Mouse (Mus musculus): Measurements from ENCODE around the gene Camta1.

Camta1 gene

GRCm38 (mm10) chr4:151243445-151243844, 618.2 kb downstream of the Camta1 start:
- DNase-seq, result no peak

GRCm38 (mm10) chr4:151242751-151243150, 618.9 kb downstream of the Camta1 start:
- DNase-seq, result peak; percentile 9 to 27

GRCm38 (mm10) chr4:151240465-151240864, 621.2 kb downstream of the Camta1 start:
- no peak for DNase-seq

DNA sequence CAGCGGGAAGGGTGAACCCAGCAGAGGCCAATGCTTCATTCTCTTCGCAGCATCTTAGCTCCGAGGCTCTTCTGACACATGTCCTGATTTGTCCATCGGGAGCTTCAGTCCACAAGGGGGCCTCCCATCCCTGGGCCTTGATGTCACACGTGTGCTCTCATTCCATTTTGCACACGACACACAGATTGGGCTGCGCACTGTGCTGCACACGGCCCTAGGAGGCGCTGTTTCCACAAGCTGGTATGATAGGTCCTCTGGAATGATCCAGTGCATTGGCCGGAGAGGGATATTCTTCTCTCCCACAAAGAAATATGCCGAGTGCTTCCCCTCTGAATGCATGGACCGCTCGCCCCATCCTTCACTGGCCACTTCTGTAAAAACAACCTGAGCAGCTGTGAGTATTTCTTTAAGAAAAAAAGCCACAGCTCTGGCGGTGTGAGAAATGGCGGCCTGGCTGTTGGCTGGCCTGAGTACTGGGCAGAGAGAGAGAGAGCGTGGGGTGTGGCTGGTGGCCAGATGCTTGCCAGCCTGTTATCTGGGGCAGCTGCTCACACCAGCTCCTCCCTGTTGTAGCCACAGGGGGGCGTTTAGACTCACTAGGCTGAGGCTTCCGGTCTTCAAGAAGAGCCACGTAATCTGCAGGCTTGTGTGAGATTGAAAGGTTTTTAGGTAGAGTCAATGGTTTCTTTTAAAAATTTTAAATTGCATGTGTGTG, 622.5 kb downstream of the Camta1 start:
- DNase-seq, result no peak

GRCm38 (mm10) chr4:151237501-151237900, 624.2 kb downstream of the Camta1 start:
- no peak for DNase-seq

DNA sequence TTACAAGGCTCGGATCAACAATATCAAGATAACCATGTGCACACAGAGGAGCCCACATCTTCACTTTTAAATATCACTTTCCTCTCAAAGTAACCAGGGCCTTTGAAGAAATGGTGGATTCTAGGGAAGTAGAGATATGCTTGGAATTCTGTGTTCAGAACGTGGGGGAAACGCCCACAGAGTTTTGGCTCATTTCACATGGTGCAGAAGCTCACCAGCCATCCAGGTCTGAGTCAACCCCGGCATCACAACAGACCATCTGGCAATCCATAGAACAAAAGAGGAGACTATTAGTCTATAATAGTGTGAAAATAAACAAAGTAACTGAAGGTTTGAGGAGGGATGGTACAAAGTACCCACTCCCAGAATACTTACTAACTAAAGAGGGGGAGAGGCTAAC, 626.7 kb downstream of the Camta1 start:
- DNase-seq, result no peak

GRCm38 (mm10) chr4:151232028-151232427, 629.6 kb downstream of the Camta1 start:
- DNase-seq, result no peak

DNA sequence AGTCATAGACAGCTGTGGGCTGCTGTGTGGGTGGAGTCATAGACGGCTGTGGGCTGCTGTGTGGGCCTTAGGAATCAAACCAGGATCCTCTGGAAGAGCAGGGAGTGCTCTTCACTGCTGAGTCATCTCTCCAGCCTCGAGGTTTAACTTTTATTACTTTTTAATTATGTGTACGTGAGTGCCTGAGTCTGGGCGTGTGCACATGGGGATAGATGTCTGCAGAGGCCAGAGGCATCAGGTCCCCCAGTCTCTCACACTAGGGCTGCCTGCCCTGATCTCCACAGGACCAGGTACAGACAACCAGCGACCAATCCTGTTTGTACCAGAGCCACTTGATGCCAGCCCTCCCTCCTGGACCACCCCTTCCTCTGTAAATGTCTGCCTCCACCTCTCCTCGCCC, 632.6 kb downstream of the Camta1 start:
- DNase-seq, result no peak

DNA sequence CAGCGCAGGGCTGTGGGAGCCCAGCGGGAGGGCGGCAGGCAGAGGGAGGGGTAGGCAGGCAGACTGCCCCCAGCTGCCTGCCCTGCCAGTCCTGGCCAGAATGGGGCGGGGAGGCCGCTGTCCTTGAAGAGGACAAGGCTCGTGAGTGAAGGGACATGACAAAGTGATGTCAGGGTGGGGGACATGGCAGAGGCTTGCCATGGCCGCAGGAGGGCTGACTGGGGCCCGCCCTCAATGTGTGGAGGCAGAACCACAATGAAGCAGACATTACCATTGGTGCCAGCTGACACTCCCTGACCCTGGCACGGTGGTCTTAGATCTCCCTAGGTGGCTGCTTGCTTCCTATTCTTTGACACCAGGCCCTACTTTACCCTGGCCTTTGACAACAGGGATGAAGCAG, 635.2 kb downstream of the Camta1 start:
- no peak for DNase-seq

DNA sequence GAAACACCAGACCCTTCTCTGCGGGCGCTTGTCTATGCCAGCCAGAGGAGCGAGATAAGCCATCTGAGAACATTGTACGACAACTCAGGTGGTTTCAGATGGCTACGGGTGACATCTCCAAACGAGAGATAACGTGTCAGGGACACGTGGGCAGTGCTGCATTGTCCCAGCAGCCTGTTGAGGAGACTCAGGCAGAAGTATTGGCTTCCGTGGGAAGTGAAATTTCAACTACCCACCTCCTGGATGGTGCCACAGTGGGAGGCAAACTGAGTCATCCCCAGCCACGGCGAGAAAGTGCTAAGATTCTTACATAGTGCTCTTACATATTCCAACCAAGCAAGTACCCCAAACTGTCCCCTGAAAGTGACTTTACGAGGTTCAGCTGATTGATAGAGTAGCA, 637.7 kb downstream of the Camta1 start:
- DNase-seq, result no peak

- peak in 1 of 2 experiments; percentile 14 for DNase-seq
Observed at GRCm38 (mm10) chr4:151223263-151223996, 638.2 kb downstream of the Camta1 start.

- DNase-seq, result no peak
Observed at GRCm38 (mm10) chr4:151222635-151223034, 639.0 kb downstream of the Camta1 start.

GRCm38 (mm10) chr4:151216553-151217292, 645.0 kb downstream of the Camta1 start:
- DNase-seq, result no peak

- no peak for DNase-seq
Observed at GRCm38 (mm10) chr4:151215866-151216265, 645.8 kb downstream of the Camta1 start.

GRCm38 (mm10) chr4:151215179-151215578, 646.5 kb downstream of the Camta1 start:
- no peak for DNase-seq

GRCm38 (mm10) chr4:151213475-151213874, 648.2 kb downstream of the Camta1 start:
- no peak for DNase-seq

DNA sequence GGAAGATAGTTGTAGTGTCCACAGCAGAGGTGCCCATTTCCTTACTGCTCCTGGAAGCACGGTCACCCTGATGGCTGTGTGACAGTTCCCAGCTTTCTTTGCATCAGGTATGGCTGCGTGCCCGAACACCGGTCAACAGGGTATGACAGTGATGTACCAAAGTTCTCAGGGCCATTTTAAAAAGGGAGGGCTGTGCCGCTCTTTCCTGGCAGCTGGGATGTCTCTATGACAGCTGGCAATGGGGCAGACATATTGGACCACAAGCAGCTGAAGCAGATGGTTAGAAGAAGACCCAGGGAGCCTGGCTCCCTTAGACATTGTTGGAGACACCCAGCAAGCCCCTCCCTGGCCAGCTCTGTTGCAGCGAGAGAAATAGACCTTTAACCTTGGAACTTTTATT, 649.7 kb downstream of the Camta1 start:
- DNase-seq, result no peak

GRCm38 (mm10) chr4:151207566-151207965, 654.1 kb downstream of the Camta1 start:
- no peak for DNase-seq

GRCm38 (mm10) chr4:151202891-151203290, 658.8 kb downstream of the Camta1 start:
- no peak for DNase-seq

- no peak for DNase-seq
Observed at GRCm38 (mm10) chr4:151200316-151200715, 661.4 kb downstream of the Camta1 start.

DNA sequence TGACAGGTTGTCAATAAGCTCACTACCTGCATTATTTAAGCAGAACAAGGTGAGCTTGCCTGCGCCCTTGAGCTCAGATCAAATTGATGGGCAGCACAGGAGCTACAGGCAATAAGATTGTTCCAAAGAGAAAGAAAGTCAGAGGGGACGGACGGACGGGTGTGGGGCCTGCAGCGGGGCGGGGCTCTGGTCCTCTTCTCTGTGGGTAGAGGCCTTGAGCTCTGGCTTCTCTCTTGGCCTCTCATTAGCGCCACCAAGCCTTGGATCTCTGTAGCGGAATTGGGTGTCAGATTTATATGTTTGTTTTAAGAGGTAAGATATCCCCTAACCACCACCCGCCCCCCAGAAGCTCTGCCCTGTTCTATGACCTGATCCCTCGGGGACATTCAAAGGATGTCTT, 666.5 kb downstream of the Camta1 start:
- no peak for DNase-seq

- no peak for DNase-seq
Observed at GRCm38 (mm10) chr4:151194715-151195097, 667.0 kb downstream of the Camta1 start.

DNA sequence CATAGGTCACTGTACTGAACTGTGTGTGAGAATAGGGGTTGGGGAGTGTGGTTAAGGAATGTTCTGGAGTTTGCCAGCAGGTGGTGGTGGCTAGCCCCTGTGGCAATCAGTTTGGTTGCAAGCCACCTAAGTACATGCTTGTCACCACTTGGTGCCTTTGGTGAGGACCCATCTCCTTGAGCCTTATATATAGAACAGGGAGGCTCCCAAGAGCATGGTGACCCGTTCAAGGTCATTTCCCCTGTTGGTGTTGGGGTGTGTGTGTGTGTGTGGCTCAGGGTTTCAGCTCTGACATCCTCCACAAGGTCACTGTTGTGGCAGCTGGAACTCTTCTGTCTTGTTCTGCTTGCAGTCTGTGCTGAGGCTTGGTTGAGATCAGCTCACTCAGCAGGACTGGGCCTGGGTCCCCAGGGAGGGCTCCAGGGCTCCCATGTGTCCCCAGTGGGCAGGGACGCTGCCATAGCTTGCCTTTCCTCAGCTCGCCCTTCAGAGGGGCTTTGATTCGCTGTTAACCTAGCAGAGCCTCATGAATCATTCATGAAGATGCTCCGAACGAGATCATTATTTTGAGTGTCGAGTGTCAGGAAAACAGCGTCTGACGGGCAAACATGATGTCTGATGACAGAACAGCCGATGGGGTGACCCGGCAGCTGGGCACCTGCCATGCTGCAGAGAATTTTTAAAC, 667.5 kb downstream of the Camta1 start:
- DNase-seq, result no peak

Data from kidney, postnatal 36 days (tissue).